Mouse (Mus musculus): ENCODE data around the gene Ppp2r2c. TPM values are rescaled to one million over a fixed set of nuclear protein-coding genes. Genes with fewer than 3 reads are reported as not detected.
A peak's percentile ranks its signal among the peaks of the same experiment; 100 is the strongest.

Gene Ppp2r2c
- polyA plus RNA-seq, 1 experiment from 2014 or later: 17.1 TPM

- DNase-seq (ENCODE audit: low spot score): peak; percentile 44
- Histone ChIP-seq H3K9me3 (replicated peaks; ENCODE audit: control insufficient read depth, low read length) (no peaks in the 10 kb centered on the region), H3K4me3 (ENCODE audit: low read depth, low read length) (no peak overlapping the region), H3K9ac (ENCODE audit: low read length) (no peak overlapping the region), H3K4me2 (ENCODE audit: low read length) (no peak overlapping the region), H3K27ac (ENCODE audit: low read depth, low read length) (no peak overlapping the region), H3K27me3 (replicated peaks; ENCODE audit: control insufficient read depth, insufficient read depth, low read length) (no peaks in the 10 kb centered on the region), H3K4me1 (ENCODE audit: control insufficient read depth, insufficient read depth, low read length) (no peaks in the 10 kb centered on the region), H3K36me3 (ENCODE audit: control insufficient read depth, insufficient read depth, low read length) (no peaks in the 10 kb centered on the region)
- WGBS: 84% methylated on average over 2 of the region's 2 CpGs
- peak; percentile 48; the same call in 1 of the 2 replicates for ATAC-seq
Measured at GRCm38 (mm10) chr5:36839032-36839431, 29.3 kb upstream of the Ppp2r2c start.

DNA sequence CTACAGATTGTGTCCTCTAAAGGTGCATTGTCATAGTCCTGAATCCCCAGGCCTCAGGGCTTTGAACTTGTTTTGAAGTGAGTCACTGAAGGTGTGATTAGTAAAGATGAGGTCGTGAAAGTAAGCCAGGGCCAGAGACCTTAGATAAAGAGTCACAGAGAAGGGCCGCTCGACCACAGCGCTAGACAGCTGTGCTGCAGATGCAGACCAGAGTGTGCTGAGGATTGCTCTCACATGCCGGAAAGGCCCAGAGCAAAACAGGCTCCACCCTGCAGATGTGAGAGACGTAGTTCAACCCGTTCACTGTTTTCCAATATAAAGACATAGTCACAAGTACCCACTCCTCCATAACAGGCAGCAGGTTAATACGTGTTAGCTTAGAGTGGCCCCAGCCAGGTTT lies 28.7 kb upstream of the Ppp2r2c start:
- no peak for DNase-seq (ENCODE audit: low spot score)
- no peak for ATAC-seq
- WGBS: 77% methylated on average over 8 of the region's 8 CpGs
- H3K27ac ChIP-seq (ENCODE audit: low read depth, low read length): no peak overlapping the region
- H3K4me1 ChIP-seq (ENCODE audit: control insufficient read depth, insufficient read depth, low read length): no peaks in the 10 kb centered on the region
- H3K36me3 ChIP-seq (ENCODE audit: control insufficient read depth, insufficient read depth, low read length): no peaks in the 10 kb centered on the region
- H3K27me3 ChIP-seq (replicated peaks; ENCODE audit: control insufficient read depth, insufficient read depth, low read length): no peaks in the 10 kb centered on the region
- H3K4me3 ChIP-seq (ENCODE audit: low read depth, low read length): no peak overlapping the region
- no peaks in the 10 kb centered on the region for H3K9me3 ChIP-seq (replicated peaks; ENCODE audit: control insufficient read depth, low read length)
- H3K4me2 ChIP-seq (ENCODE audit: low read length): no peak overlapping the region
- H3K9ac ChIP-seq (ENCODE audit: low read length): no peak overlapping the region

- no peaks in the 10 kb centered on the region for H3K27me3 ChIP-seq (replicated peaks; ENCODE audit: control insufficient read depth, insufficient read depth, low read length)
- H3K4me2 ChIP-seq (ENCODE audit: low read length): no peak overlapping the region
- no peak overlapping the region for H3K4me3 ChIP-seq (ENCODE audit: low read depth, low read length)
- H3K4me1 ChIP-seq (ENCODE audit: control insufficient read depth, insufficient read depth, low read length): no peaks in the 10 kb centered on the region
- 88% methylated on average over 7 of the region's 7 CpGs for WGBS
- no peak overlapping the region for H3K27ac ChIP-seq (ENCODE audit: low read depth, low read length)
- no peaks in the 10 kb centered on the region for H3K36me3 ChIP-seq (ENCODE audit: control insufficient read depth, insufficient read depth, low read length)
- no peaks in the 10 kb centered on the region for H3K9me3 ChIP-seq (replicated peaks; ENCODE audit: control insufficient read depth, low read length)
- no peak for ATAC-seq
- DNase-seq (ENCODE audit: low spot score): no peak
- H3K9ac ChIP-seq (ENCODE audit: low read length): no peak overlapping the region
Measured at GRCm38 (mm10) chr5:36840092-36840491, 28.2 kb upstream of the Ppp2r2c start.

DNA sequence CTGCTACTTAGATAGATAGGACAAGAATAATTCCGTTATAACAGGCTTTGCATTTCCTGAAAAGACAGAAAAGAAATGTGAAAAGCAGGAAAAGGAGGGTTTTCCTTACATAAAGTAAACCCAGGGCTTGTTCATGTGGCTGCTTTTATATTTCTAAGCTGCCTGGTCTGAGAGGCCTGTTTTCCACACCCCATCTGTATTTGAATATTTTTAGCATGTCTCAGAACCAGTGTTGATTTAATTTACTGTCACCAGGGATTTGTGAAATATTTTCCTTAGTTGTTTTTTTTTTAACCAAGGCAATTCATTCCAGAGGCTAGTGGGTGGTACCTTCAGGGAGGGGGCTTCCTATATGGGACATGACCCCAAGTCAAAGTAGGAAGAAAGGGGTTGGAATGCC lies 26.6 kb upstream of the Ppp2r2c start:
- no peak overlapping the region for H3K27ac ChIP-seq (ENCODE audit: low read depth, low read length)
- H3K36me3 ChIP-seq (ENCODE audit: control insufficient read depth, insufficient read depth, low read length): no peaks in the 10 kb centered on the region
- no peaks in the 10 kb centered on the region for H3K9me3 ChIP-seq (replicated peaks; ENCODE audit: control insufficient read depth, low read length)
- DNase-seq (ENCODE audit: low spot score): no peak
- no peaks in the 10 kb centered on the region for H3K27me3 ChIP-seq (replicated peaks; ENCODE audit: control insufficient read depth, insufficient read depth, low read length)
- no peak overlapping the region for H3K4me3 ChIP-seq (ENCODE audit: low read depth, low read length)
- H3K9ac ChIP-seq (ENCODE audit: low read length): no peak overlapping the region
- no peaks in the 10 kb centered on the region for H3K4me1 ChIP-seq (ENCODE audit: control insufficient read depth, insufficient read depth, low read length)
- H3K4me2 ChIP-seq (ENCODE audit: low read length): no peak overlapping the region
- no peak for ATAC-seq
- 67% methylated on average over 1 of the region's 1 CpGs for WGBS

- Histone ChIP-seq H3K36me3 (ENCODE audit: control insufficient read depth, insufficient read depth, low read length) (no peaks in the 10 kb centered on the region), H3K4me1 (ENCODE audit: control insufficient read depth, insufficient read depth, low read length) (no peaks in the 10 kb centered on the region), H3K9ac (ENCODE audit: low read length) (no peak overlapping the region), H3K27ac (ENCODE audit: low read depth, low read length) (no peak overlapping the region), H3K4me3 (ENCODE audit: low read depth, low read length) (no peak overlapping the region), H3K4me2 (ENCODE audit: low read length) (no peak overlapping the region), H3K27me3 (replicated peaks; ENCODE audit: control insufficient read depth, insufficient read depth, low read length) (no peaks in the 10 kb centered on the region), H3K9me3 (replicated peaks; ENCODE audit: control insufficient read depth, low read length) (no peaks in the 10 kb centered on the region)
- ATAC-seq: no peak
- 81% methylated on average over 10 of the region's 10 CpGs for WGBS
- no peak for DNase-seq (ENCODE audit: low spot score)
Measured at GRCm38 (mm10) chr5:36844490-36844889, 23.8 kb upstream of the Ppp2r2c start.

DNA sequence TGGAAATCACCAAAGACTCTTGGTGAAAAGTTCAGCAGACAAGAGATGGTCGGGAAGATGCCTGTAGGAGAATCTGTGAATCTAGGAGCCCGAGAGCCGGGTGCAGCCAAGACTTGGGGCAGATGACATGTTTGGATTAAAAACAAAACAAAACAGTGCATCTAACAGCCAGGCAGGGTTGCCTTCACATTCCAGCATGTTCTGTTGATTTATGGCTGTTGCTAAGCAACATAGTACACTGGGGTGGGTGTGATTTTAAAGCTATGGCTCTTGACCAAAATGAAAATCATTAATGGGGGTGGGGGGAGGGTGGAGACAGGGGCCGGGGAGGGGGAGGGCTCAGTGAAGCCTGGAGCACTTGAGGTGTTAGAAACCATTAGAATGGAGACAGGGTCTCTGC lies 16.7 kb upstream of the Ppp2r2c start:
- H3K27me3 ChIP-seq (replicated peaks; ENCODE audit: control insufficient read depth, insufficient read depth, low read length): no peaks in the 10 kb centered on the region
- H3K4me3 ChIP-seq (ENCODE audit: low read depth, low read length): no peak overlapping the region
- peak; percentile 60 for DNase-seq (ENCODE audit: low spot score)
- no peaks in the 10 kb centered on the region for H3K4me1 ChIP-seq (ENCODE audit: control insufficient read depth, insufficient read depth, low read length)
- H3K27ac ChIP-seq (ENCODE audit: low read depth, low read length): no peak overlapping the region
- 45% methylated on average over 4 of the region's 4 CpGs for WGBS
- no peak overlapping the region for H3K9ac ChIP-seq (ENCODE audit: low read length)
- H3K9me3 ChIP-seq (replicated peaks; ENCODE audit: control insufficient read depth, low read length): no peaks in the 10 kb centered on the region
- peak; percentile 58; the same call in 1 of the 2 replicates for ATAC-seq
- no peak overlapping the region for H3K4me2 ChIP-seq (ENCODE audit: low read length)
- H3K36me3 ChIP-seq (ENCODE audit: control insufficient read depth, insufficient read depth, low read length): no peaks in the 10 kb centered on the region

DNA sequence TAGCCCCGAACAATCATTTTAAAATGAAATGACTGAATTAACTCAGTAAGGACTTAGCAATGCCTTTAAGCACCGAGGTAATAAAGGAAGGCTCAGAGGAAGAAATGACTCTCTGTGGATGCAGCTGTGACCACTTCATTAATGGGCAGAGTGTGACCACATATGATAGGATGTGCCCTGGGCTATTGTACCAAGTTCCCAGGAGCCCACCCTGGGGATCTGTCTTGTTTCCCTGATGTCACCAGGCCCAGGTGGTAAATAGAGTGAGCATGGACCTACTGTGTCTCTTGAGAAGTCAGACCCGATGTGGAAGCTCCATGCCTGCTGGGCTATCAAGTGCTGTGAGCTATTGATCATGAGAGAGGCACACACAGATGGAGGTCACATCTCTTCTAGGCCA lies 13.1 kb upstream of the Ppp2r2c start:
- Histone ChIP-seq H3K9ac (ENCODE audit: low read length) (no peak overlapping the region), H3K36me3 (ENCODE audit: control insufficient read depth, insufficient read depth, low read length) (no peaks in the 10 kb centered on the region), H3K4me3 (ENCODE audit: low read depth, low read length) (no peak overlapping the region), H3K27ac (ENCODE audit: low read depth, low read length) (no peak overlapping the region), H3K9me3 (replicated peaks; ENCODE audit: control insufficient read depth, low read length) (no peaks in the 10 kb centered on the region), H3K4me2 (ENCODE audit: low read length) (no peak overlapping the region), H3K4me1 (ENCODE audit: control insufficient read depth, insufficient read depth, low read length) (no peaks in the 10 kb centered on the region), H3K27me3 (replicated peaks; ENCODE audit: control insufficient read depth, insufficient read depth, low read length) (no peaks in the 10 kb centered on the region)
- ATAC-seq (no peak), DNase-seq (ENCODE audit: low spot score) (no peak)
- 71% methylated on average over 3 of the region's 3 CpGs for whole genome bisulfite sequencing

DNA sequence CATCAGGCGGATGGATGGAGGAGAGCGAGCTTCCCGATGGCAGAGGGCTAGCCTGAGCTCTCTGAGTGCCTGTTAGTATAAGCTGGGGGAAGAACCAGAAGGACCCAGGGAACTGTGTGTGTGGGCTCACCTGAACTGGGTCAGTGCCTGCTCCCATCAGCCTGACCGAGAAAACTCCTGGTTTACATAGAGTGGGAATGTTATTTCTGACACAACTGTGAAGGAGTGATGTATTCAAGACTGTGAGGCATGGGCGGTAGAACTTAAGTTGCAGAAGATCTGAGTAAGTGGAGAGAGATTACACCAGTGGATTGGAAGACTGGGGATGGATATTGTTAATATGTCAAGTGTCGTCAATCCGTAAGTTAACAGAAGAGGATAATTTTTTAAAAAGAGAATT lies 11.8 kb upstream of the Ppp2r2c start:
- H3K9me3 ChIP-seq (replicated peaks; ENCODE audit: control insufficient read depth, low read length): no peaks in the 10 kb centered on the region
- no peak for DNase-seq (ENCODE audit: low spot score)
- H3K4me3 ChIP-seq (ENCODE audit: low read depth, low read length): no peak overlapping the region
- 97% methylated on average over 7 of the region's 7 CpGs for WGBS
- ATAC-seq: no peak
- no peak overlapping the region for H3K9ac ChIP-seq (ENCODE audit: low read length)
- H3K27me3 ChIP-seq (replicated peaks; ENCODE audit: control insufficient read depth, insufficient read depth, low read length): no peaks in the 10 kb centered on the region
- H3K36me3 ChIP-seq (ENCODE audit: control insufficient read depth, insufficient read depth, low read length): no peaks in the 10 kb centered on the region
- H3K4me2 ChIP-seq (ENCODE audit: low read length): no peak overlapping the region
- no peak overlapping the region for H3K27ac ChIP-seq (ENCODE audit: low read depth, low read length)
- no peaks in the 10 kb centered on the region for H3K4me1 ChIP-seq (ENCODE audit: control insufficient read depth, insufficient read depth, low read length)

DNA sequence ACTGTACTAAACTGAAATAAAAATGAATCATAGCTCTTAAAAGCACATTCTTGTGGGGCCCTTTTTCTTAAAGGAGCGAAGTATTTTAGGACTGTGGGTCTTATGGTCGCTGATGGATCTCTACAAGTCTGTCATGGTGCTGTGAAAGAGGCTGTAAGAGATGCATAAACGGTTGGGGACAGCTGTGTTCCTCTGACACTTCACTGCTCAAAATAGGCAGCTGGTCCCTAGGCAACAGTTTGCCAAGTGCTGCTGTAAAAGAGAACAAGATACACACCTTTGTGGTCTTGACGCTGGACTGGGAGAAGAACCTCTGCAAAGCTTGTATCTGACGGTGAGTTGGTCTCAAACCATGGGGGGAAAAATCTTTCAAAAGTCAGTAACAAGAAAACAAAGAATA lies 10.8 kb upstream of the Ppp2r2c start:
- Histone ChIP-seq H3K4me3 (ENCODE audit: low read depth, low read length) (no peak overlapping the region), H3K9me3 (replicated peaks; ENCODE audit: control insufficient read depth, low read length) (no peaks in the 10 kb centered on the region), H3K9ac (ENCODE audit: low read length) (no peak overlapping the region), H3K4me1 (ENCODE audit: control insufficient read depth, insufficient read depth, low read length) (no peaks in the 10 kb centered on the region), H3K4me2 (ENCODE audit: low read length) (no peak overlapping the region), H3K27me3 (replicated peaks; ENCODE audit: control insufficient read depth, insufficient read depth, low read length) (no peaks in the 10 kb centered on the region), H3K27ac (ENCODE audit: low read depth, low read length) (no peak overlapping the region), H3K36me3 (ENCODE audit: control insufficient read depth, insufficient read depth, low read length) (no peaks in the 10 kb centered on the region)
- ATAC-seq (no peak), DNase-seq (ENCODE audit: low spot score) (no peak)
- WGBS: 70% methylated on average over 5 of the region's 5 CpGs
